Mouse (Mus musculus) CH12F3 (cell line): ENCODE data around the gene Cbfa2t2.

Experiments used
- in situ Hi-C: fragments of 300-500 bp; cut with MboI; formaldehyde crosslinking; loops from 2 replicates; pipeline ENCODE4 v1.14.3; 2020; ENCODE audit warnings: low sequenced_read_pairs

The Cbfa2t2 gene

DNA sequence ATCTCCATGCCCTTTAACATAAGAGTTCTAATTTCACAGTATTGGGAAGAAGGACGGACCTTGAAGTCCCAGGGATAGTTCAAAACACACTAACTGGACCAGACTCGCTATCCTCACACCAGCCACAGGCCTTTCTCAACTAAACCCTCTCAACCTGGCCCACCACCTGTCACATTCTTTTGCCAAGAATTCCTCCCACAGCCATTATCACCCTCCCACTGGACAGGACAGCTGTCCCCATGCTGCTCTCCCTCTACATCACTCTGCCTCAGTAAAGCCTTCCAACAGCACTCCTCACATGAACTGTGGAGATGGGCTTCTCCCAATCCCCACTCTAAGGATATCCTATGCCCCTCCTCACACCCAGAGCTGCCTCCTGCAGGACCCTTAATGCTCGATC, 129.3 kb downstream of the Cbfa2t2 start:
- in situ Hi-C loops: no loop called here

DNA sequence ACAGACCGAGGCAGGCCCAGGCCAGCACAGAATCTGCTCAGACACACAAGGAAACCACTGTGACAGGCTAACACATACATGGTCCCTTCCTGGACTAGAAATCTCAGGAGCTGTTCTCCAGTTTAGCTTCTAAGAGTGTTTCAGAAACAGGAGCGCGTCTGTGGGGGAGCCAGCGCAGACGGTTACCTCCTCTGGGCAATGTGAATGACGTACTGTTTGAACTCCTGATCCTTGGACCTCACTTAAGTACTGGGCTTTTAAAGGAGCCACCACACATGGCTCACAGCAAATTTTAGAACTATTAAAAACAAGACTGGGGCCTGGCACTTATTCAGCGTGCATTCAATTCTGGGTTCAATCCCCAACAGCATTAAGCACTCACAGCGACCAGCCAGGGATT, 130.4 kb downstream of the Cbfa2t2 start:
- in situ Hi-C loops: no loop called here

DNA sequence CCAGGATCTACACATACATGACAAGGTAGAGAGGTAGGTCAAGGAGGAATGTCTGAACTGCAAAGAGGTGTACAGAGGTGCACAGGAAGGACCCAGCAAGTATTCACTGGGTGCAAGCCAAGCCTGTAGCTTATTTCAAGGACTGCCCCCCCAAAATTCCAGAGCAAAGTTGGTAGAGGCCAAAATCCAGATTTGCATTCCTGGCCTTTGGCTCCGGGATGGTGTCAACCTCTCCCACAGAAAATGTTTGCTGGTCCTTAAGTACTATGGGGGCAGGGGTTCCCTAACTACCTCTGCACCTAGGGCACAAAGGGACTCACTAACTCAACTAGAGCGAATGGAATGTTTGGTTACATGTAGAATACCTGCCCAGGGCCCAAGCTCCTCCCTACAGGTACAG, 131.5 kb downstream of the Cbfa2t2 start:
- in situ Hi-C loops: no loop called here

DNA sequence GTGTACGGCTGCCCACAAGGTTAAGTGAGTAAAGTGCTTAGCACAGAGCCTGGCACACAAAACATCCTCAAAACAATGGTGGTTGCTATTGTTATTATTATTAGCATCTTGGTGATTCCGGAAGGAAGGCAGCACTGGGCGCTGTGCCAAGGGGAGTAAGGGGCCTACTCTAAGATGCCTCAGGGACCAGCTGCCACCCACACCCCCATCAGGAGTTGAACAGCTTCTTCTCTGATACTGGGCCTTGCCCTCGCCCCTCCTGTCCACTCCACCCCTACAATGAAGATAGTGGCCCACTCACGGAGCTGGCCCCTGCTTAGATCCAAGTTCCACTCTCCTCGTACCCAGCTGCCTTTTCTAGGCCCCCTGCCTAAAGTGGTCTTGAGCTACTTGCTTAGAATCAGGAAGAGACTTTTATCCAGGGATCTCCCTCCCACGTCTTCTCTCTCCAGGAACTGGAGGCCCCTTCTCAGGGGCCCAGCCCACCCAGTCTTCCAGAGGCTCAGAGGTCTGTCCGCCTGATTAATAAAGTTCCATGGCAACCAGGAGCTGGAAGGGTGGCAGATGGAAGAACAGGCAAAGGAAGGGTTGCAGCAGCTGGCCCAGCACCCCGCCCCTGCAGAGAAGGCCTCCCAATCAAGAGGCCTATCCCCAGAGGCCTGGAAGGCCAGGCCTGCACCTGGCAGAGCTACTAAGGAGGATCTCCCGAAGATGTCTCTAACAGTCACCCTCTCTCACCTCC, 132.2 kb downstream of the Cbfa2t2 start:
- in situ Hi-C loops: no loop called here

DNA sequence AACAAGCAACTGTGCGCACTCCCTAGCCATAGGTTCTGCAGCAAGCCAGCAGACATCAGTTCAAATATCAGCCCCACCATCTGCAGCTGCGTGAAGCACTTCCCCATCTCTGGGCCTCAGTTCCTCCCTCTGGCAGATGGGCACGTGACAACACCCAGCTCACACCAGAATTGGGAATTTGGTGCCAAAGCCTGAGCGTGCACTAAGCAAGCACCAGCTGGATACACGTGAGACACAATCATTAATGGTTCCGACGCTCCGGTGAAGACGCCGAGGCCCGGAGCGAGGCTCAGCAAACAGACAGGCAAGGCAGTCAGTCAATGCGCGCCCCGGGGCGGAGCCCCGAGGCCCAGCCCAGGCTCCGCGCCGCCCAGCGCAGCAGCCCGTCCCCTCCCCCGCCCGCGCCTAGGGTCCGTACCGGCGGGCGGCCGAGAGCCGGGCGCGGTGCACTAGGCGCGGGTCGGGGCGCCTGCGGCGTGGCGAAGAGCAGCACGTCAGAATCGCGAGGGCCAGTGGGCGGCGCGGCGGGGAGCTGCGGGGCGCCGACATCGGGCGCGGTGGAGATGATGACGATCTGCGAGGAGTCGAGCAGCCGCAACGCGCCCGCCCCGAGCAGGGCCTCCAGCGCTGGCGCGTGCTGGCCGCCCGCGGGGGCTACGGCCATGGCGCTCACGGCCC, 132.9 kb downstream of the Cbfa2t2 start:
- in situ Hi-C loops: no loop called here

- in situ Hi-C loops: no loop called here
Observed at GRCm38 (mm10) chr2:154569836-154570286, 133.6 kb downstream of the Cbfa2t2 start, which contains the start of gene E2f1. TSS of gene E2f1 (minus strand) at chr2:154569892.

GRCm38 (mm10) chr2:154570666-154571065, 134.4 kb downstream of the Cbfa2t2 start:
- in situ Hi-C loops: no loop called here

- in situ Hi-C loops: no loop called here
Observed at GRCm38 (mm10) chr2:154571266-154571665, 135.0 kb downstream of the Cbfa2t2 start.

DNA sequence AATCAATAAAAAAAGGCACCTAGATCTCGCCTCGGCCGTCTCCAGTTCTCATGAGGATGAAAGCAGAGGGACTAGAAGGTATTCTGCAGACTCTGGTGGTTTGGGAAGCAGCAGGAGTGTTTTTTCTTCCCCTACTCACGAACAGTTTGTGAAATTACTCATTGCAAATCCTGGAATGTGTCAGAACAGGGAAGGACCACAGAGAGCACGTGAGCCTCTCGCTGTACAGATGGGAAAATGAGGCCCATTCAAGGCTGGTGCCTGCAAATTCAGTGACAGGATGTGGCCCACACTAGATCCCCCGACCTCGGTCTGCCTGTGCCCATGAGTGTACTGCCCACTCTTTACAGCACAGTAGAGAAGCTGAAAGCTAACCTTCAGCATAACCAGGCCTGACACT, 135.7 kb downstream of the Cbfa2t2 start:
- in situ Hi-C loops: no loop called here

DNA sequence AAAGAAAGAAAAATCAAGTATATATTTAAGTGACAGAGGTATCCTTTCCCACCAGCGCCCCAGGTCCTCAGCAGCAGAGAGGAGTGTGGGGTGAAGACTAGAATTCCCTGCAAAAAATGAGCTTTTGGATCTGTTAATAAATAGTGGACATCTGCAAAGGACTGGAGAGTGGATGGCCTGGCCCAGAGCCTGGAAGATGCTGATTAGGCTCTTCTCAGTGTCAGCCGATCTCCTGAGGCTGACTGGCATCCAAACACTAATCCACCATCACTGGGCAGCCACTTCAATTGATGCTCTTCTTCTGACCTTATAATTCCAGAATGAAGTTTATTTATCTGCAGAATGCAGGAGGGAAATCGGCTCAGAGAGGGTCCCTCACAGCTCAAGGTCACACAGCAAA, 136.7 kb downstream of the Cbfa2t2 start:
- in situ Hi-C loops: no loop called here

GRCm38 (mm10) chr2:154574271-154574670, 138.0 kb downstream of the Cbfa2t2 start:
- in situ Hi-C loops: no loop called here

DNA sequence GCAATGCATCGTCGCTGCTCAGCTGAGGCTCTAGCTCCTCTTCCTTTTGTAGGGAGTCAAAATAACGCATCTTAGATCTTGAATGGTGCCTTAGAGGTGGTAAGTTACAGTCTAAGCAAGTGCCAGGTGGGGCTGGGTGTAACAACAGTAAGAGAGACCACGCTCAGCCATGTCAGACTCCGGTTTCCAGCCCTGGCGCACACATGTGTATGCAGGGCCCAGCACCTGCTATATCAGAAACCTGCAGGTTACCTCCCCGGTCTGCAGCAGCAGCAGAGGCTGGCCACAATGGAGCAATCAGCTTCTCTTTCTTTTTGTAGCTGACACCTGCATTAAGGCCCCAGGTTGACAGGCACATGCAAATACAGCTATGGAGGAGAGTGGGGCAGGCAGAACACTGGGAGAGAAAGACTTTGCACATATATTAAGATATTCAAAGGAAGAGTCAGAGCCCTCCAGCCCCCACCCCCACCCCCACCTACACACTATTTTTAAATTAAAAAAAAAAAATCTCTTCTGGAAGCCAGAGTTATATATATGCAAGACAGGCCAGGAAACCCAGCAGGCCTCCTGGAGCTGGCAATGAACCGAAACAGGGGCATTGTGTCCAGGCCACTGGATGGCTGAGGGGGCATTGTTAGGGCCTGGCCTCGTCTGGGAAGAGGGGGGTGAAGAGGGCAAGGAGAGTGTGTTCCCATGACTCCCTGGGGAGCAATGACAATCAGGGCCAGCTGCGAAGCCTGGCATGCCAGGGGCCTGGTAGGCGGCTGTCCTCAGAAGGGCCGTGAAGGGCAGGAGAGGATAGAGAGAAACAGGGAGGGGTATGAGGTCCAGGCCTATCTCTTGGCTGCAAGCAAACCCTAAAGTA, 140.8 kb downstream of the Cbfa2t2 start:
- in situ Hi-C loops: no loop called here

DNA sequence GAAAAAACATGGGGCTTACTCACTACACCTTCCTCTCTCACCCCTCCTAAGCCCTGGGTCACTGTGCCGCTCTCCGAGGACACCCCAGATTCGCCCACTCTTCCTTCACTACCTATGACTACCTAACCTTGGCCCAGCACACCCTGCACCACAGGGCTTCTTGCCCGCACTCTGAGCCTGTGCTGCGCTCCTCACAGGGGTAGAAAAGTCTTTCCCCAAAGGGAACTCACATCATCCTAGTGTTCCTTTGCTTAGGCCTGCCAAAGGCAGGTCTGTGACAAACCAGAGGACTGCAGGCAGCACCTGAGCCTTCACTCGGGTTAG, 141.4 kb downstream of the Cbfa2t2 start:
- in situ Hi-C loops: no loop called here

GRCm38 (mm10) chr2:154580586-154580985, 144.3 kb downstream of the Cbfa2t2 start:
- in situ Hi-C loops: no loop called here

DNA sequence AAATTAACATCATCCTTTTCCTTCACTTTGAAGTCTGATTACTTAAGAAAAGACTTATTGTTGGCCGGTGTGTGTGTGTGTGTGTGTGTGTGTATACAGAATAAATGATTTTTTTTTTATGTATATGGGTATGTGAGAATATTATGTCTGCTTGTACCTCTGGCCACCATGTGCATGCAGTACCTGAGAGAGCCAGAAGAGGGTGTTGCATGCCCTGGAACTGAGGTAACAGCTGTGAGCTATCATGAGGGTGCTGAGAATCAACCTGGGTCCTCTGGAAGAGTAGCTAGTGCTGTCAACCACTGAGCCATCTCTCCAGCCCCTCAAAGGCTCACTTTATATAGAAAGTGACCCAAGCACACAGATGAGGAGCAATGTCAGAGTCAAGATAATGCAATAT, 145.1 kb downstream of the Cbfa2t2 start:
- in situ Hi-C loops: no loop called here

GRCm38 (mm10) chr2:154583906-154584872, 147.9 kb downstream of the Cbfa2t2 start:
- in situ Hi-C loops: no loop called here

DNA sequence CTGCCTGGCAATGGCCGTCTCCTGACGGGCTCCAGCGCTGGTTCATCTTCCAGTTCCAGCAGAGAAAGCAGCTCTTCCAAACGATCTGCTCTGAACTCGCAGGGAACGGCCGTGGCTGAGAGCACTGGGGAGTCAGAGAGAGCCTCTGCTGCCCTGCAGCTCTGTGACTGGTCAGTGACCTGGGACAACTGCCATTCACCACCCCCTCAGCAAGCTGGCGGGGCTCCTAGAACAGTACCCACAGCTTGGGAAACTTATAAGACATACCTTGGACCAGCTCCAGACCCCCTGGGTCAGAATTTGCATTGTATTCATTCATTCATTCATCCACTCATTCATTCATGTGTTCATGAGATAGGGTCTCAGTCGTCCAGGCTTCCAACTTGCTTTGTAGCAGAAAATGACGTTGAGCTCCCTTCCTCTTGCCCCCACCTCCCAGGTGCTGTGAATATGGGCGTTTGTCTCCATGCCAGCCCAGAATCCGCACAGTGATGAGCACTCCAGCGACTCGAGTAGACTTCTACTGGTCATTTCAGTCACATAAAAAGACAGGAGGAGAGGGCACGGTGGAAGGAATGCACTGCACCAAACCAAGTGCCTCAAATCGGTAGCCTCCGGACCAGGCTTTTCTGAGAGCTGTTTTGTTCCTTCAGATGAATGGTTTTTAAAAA, 148.8 kb downstream of the Cbfa2t2 start:
- in situ Hi-C loops: no loop called here

DNA sequence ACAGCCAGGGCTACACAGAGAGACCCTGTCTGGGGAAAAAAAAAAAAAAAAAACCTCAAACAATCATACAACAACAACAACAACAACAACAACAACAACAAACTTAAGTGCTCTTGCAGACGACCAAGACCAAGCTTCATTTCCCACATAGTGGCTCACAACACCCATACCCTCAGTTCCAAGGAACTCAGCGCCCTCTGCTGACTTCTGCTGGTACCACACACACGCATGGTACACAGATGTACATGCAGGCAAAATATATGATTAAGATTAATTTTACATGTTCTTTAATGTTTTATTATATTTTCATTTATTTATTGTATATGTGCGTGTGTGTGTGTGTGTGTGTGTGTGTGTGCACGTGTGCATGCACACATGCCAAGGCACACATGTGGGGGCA, 150.1 kb downstream of the Cbfa2t2 start:
- in situ Hi-C loops: no loop called here
